Mouse (Mus musculus) CH12.LX (cell line): Measurements from ENCODE around the gene Mgarp. TPM values are rescaled to one million over a fixed set of nuclear protein-coding genes. Genes with fewer than 3 reads are reported as not detected.
"Not testable (repeated sequence)": the region's sequence is repeated elsewhere in the genome, so short reads cannot be mapped to it uniquely, and the experiment has no call there.

Experiments
- DNase-seq: peaks from one replicate; pipeline ENCODE4 v3.0.0-alpha.2; 2013; ENCODE audit errors: extremely low read depth
- H3K27ac ChIP-seq: 2 replicates; pipeline ENCODE4 v1.5.1; 2012; ENCODE audit warnings: low read depth, mild to moderate bottlenecking, control low read depth, moderate library complexity; ENCODE audit not compliant: insufficient read depth
- H3K27me3 ChIP-seq: replicated peaks from 2 replicates; pipeline ENCODE3; 2012; ENCODE audit warnings: inconsistent platforms
- H3K36me3 ChIP-seq, 2 experiments: replicated peaks in 1 of 2; 2 replicates each; pipeline versions ENCODE3 to v1.6.1; 2012; ENCODE audit warnings: inconsistent platforms in 1 of 2, low read length in 1 of 2, mild to moderate bottlenecking in 1 of 2, mixed read lengths in 1 of 2, moderate library complexity in 1 of 2; ENCODE audit not compliant: control insufficient read depth in 1 of 2, insufficient read depth in 1 of 2
- H3K4me1 ChIP-seq, 2 experiments: 2 replicates each; pipeline ENCODE4 v1.6.1; 2012; ENCODE audit warnings: inconsistent platforms in 1 of 2, moderate library complexity in 1 of 2; ENCODE audit not compliant: insufficient read depth in 2 of 2, control insufficient read depth in 1 of 2
- H3K4me2 ChIP-seq: 2 replicates; pipeline ENCODE4 v1.6.1; 2012; ENCODE audit warnings: low read depth, mild to moderate bottlenecking, control low read depth; ENCODE audit not compliant: poor library complexity, insufficient read depth, severe bottlenecking
- H3K4me3 ChIP-seq, 3 experiments: fragments of 150-350 bp in 1 of 3; sonication (generic) in 1 of 3; replicated peaks in 1 of 3; 2 replicates each; pipeline versions ENCODE3 to v1.5.1; 2011 to 2012; ENCODE audit warnings: low read depth in 2 of 3, low read length in 2 of 3, mild to moderate bottlenecking in 2 of 3, moderate library complexity in 2 of 3, control low read depth in 1 of 3, improper control_type of control experiment in 1 of 3, inconsistent platforms in 1 of 3, mixed read lengths in 1 of 3; ENCODE audit not compliant: poor library complexity in 1 of 3
- H3K79me2 ChIP-seq: replicated peaks from 2 replicates; pipeline ENCODE4 v1.6.1; 2012; ENCODE audit warnings: mild to moderate bottlenecking, moderate library complexity; ENCODE audit not compliant: control insufficient read depth, poor library complexity, insufficient read depth, severe bottlenecking; ENCODE audit errors: extremely low read depth
- H3K9ac ChIP-seq: 2 replicates; pipeline ENCODE4 v1.6.1; 2012; ENCODE audit warnings: low read depth, mild to moderate bottlenecking, control low read depth, moderate library complexity; ENCODE audit not compliant: insufficient read depth
- H3K9me3 ChIP-seq: replicated peaks from 2 replicates; pipeline ENCODE3; 2012; ENCODE audit warnings: low read length, inconsistent platforms, mixed read lengths
- BHLHE40 ChIP-seq: IDR thresholded peaks from 2 replicates; pipeline ENCODE4 v1.6.1; 2011; ENCODE audit warnings: mild to moderate bottlenecking, low read depth, low read length, improper control_type of control experiment
- ELF1 ChIP-seq: IDR thresholded peaks from 2 replicates; pipeline ENCODE4 v1.6.1; 2014; ENCODE audit warnings: low read depth, mild to moderate bottlenecking, inconsistent platforms, low read length, improper control_type of control experiment
- EP300 ChIP-seq: IDR thresholded peaks from 2 replicates; pipeline ENCODE4 v1.6.1; 2011; ENCODE audit warnings: low read length, improper control_type of control experiment
- ETS1 ChIP-seq: conservative IDR thresholded peaks from 2 replicates; pipeline ENCODE4 v1.6.1; 2012; ENCODE audit warnings: low read depth, mild to moderate bottlenecking, inconsistent platforms, low read length, improper control_type of control experiment, moderate library complexity
- IRF4 ChIP-seq: IDR thresholded peaks from 2 replicates; pipeline ENCODE4 v1.6.1; 2014; ENCODE audit warnings: low read depth, mild to moderate bottlenecking, inconsistent platforms, low read length, improper control_type of control experiment
- JUND ChIP-seq: conservative IDR thresholded peaks from 2 replicates; pipeline ENCODE4 v1.6.1; 2011; ENCODE audit warnings: low read depth, low read length, improper control_type of control experiment
- KAT2A ChIP-seq: IDR thresholded peaks from 2 replicates; pipeline ENCODE4 v1.6.1; 2012; ENCODE audit warnings: low read length, improper control_type of control experiment, inconsistent platforms; ENCODE audit not compliant: insufficient replicate concordance
- MAZ ChIP-seq: IDR thresholded peaks from 2 replicates; pipeline ENCODE4 v1.6.1; 2012; ENCODE audit warnings: low read depth, mild to moderate bottlenecking, inconsistent platforms, low read length, improper control_type of control experiment, moderate library complexity
- MXI1 ChIP-seq: IDR thresholded peaks from 2 replicates; pipeline ENCODE4 v1.6.1; 2011; ENCODE audit warnings: mild to moderate bottlenecking, low read depth, low read length, improper control_type of control experiment
- POLR2A ChIP-seq: IDR thresholded peaks from 2 replicates; pipeline ENCODE4 v1.6.1; 2011; ENCODE audit warnings: low read depth, mild to moderate bottlenecking, improper control_type of control experiment, low read length
- POLR2AphosphoS2 ChIP-seq: IDR thresholded peaks from 2 replicates; pipeline ENCODE4 v1.6.1; 2011; ENCODE audit warnings: low read depth, low read length, improper control_type of control experiment
- RAD21 ChIP-seq: IDR thresholded peaks from 2 replicates; pipeline ENCODE4 v1.6.1; 2011; ENCODE audit warnings: low read depth, mild to moderate bottlenecking, low read length, improper control_type of control experiment, moderate library complexity
- SIN3A ChIP-seq: IDR thresholded peaks from 2 replicates; pipeline ENCODE4 v1.6.1; 2012; ENCODE audit warnings: low read length, improper control_type of control experiment, inconsistent platforms
- TBP ChIP-seq: conservative IDR thresholded peaks from 2 replicates; pipeline ENCODE4 v1.6.1; 2011; ENCODE audit warnings: low read depth, low read length, improper control_type of control experiment
- UBTF ChIP-seq: IDR thresholded peaks from 2 replicates; pipeline ENCODE4 v1.6.1; 2012; ENCODE audit warnings: low read depth, mild to moderate bottlenecking, inconsistent platforms, low read length, improper control_type of control experiment, moderate library complexity
- USF2 ChIP-seq: conservative IDR thresholded peaks from 2 replicates; pipeline ENCODE4 v1.6.1; 2011; ENCODE audit warnings: low read depth, low read length, improper control_type of control experiment
- ZC3H11A ChIP-seq: IDR thresholded peaks from 2 replicates; pipeline ENCODE4 v1.6.1; 2012; ENCODE audit warnings: low read depth, mild to moderate bottlenecking, inconsistent platforms, low read length, improper control_type of control experiment
- ZMIZ1 ChIP-seq: IDR thresholded peaks from 2 replicates; pipeline ENCODE4 v1.6.1; 2012; ENCODE audit warnings: low read depth, mild to moderate bottlenecking, inconsistent platforms, low read length, improper control_type of control experiment
- ZNF384 ChIP-seq: IDR thresholded peaks from 2 replicates; pipeline ENCODE4 v1.6.1; 2012; ENCODE audit warnings: low read depth, low read length, improper control_type of control experiment, inconsistent platforms
- dilution Hi-C: fragments of 300-500 bp; cut with MboI; formaldehyde crosslinking; loops from 2 replicates; pipeline ENCODE4 v1.14.3; 2020; ENCODE audit warnings: low sequenced_read_pairs; ENCODE audit not compliant: extremely low pct_unique_long_range_greater_than_20kb, extremely low pct_ligation_motif_present
- in situ Hi-C: fragments of 300-500 bp; cut with MboI; formaldehyde crosslinking; loops from 3 replicates; pipeline ENCODE4 v1.14.3; 2019; ENCODE audit warnings: low sequenced_read_pairs, low pct_ligation_motif_present, low pct_unique_long_range_greater_than_20kb, mixed read lengths
- polyA plus RNA-seq: library from polyadenylated mRNA; unstranded; fragments of >175 nt; gene quantifications from 2 replicates; pipeline ENCODE4 v1.2.1, GENCODE M21; 2012; ENCODE audit warnings: low read depth; ENCODE audit not compliant: insufficient read length
- total RNA-seq, 2 experiments: library from RNA; depleted of rRNA; stranded (reverse); fragments of 300-350 nt in 1 of 2; fragments of >200 nt in 1 of 2; gene quantifications; 2 replicates each; pipeline ENCODE4 v1.2.3; 2012 to 2014

Gene Mgarp
- total and polyA plus RNA-seq, 3 experiments: not detected

- no peak for DNase-seq
- no peak for TF ChIP-seq SIN3A
- no peak for TF ChIP-seq POLR2AphosphoS2
- TF ChIP-seq RAD21: no peak
- 0 out of 2 replicates have a peak, but pooled peaks have one; percentile 33 for TF ChIP-seq ZNF384
- no peak for TF ChIP-seq TBP
- no peak for TF ChIP-seq ETS1
- no peak for TF ChIP-seq JUND
- no peaks in the 10 kb centered on the region for H3K36me3 ChIP-seq
- no peaks in the 10 kb centered on the region for H3K27me3 ChIP-seq
- in situ Hi-C loops: no loop called here
- peaks cover 3 to 13% of the 10 kb centered on the region in 2 experiments; a peak in 3 of 4 replicates for H3K4me1 ChIP-seq
- no peak overlapping the region for H3K9ac ChIP-seq
- no peak overlapping the region for H3K27ac ChIP-seq
- dilution Hi-C loops: no loop called here
- H3K4me2 ChIP-seq: no peak overlapping the region
- no peak overlapping the region for H3K4me3 ChIP-seq
- H3K9me3 ChIP-seq: no peaks in the 10 kb centered on the region
- no peaks in the 10 kb centered on the region for H3K79me2 ChIP-seq
These were observed 1.7 kb downstream of the Mgarp start for GRCm38 (mm10) chr3:51394881-51395280.

GRCm38 (mm10) chr3:51393651-51394050 is 2.9 kb downstream of the Mgarp start:
- dilution Hi-C loops (no loop called here), in situ Hi-C loops (no loop called here)
- Histone ChIP-seq H3K4me2 (no peak overlapping the region), H3K27me3 (no peaks in the 10 kb centered on the region), H3K9ac (no peak overlapping the region), H3K9me3 (no peaks in the 10 kb centered on the region), H3K4me1 (peaks cover 2 to 4% of the 10 kb centered on the region in 2 experiments; a peak in 3 of 4 replicates), H3K27ac (no peak overlapping the region), H3K79me2 (no peaks in the 10 kb centered on the region), H3K36me3 (no peaks in the 10 kb centered on the region), H3K4me3 (no peak overlapping the region)
- DNase-seq: no peak
- TF ChIP-seq POLR2AphosphoS2 (no peak), POLR2A (no peak), KAT2A (no peak), IRF4 (no peak), ELF1 (no peak), MAZ (no peak), BHLHE40 (no peak), JUND (no peak), ZC3H11A (no peak), ZMIZ1 (no peak), MXI1 (no peak), TBP (no peak), UBTF (no peak), EP300 (no peak), USF2 (no peak)

DNA sequence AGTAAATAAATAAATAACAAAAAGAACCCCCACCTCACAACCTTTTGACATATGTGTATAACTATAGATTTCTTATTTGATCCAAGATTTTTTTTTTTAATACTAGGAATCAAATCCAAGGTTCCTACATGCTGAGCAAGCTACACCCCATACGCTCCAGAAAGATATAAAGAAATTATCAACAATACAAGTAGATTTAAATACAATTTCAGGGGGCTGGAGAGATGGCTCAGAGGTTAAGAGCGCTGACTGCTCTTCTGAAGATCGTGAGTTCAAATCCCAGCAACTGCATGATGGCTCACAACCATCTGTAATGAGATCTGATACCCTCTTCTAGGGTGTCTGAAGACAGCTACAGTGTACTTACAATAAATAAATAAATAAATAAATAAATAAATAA is 3.5 kb downstream of the Mgarp start:
- H3K4me3 ChIP-seq, H3K9me3 ChIP-seq: not testable (repeated sequence)

More for the DNA sequence above, 3.5 kb downstream of the Mgarp start:
- H3K36me3 ChIP-seq, H3K27ac ChIP-seq, in situ Hi-C loops, H3K9ac ChIP-seq, H3K4me1 ChIP-seq, H3K27me3 ChIP-seq, H3K4me2 ChIP-seq, H3K79me2 ChIP-seq, DNase-seq, dilution Hi-C loops: not testable (repeated sequence)
